Comparison of ENCODE assay signal across 36 mouse cellular contexts in genomic region chr16:89914946-89915345, GRCm38 (mm10).
"Had no signal": no experiment of that assay in that cellular context is flagged by ENCODE, and none has a peak within 500 bp of the region (broad histone marks: within the 10 kb centered on the region; RNA-seq: fewer than 3 reads in every experiment).

No protein-coding gene starts in this region.

- H3K4me2 ChIP-seq: heart, embryonic 11.5 days; heart, embryonic 12.5 days; heart, embryonic 13.5 days; heart, embryonic 15.5 days; hindbrain, embryonic 12.5 days; hindbrain, embryonic 13.5 days; hindbrain, embryonic 14.5 days; hindbrain, embryonic 15.5 days; intestine, embryonic 15.5 days; kidney, embryonic 15.5 days had no signal

- ATAC-seq: hindbrain, embryonic 16.5 days; hindbrain, postnatal 0 days; inflammation-experienced regulatory T-cells, adult 6 months; intestine, embryonic 15.5 days; intestine, embryonic 16.5 days; intestine, postnatal 0 days had no signal

- H3K27me3 ChIP-seq: heart, embryonic 12.5 days; heart, embryonic 13.5 days; heart, embryonic 15.5 days; hindbrain, embryonic 12.5 days; hindbrain, embryonic 13.5 days; hindbrain, embryonic 15.5 days; intestine, embryonic 15.5 days; kidney, embryonic 15.5 days had no signal

- DNase-seq: heart, adult 18-20 months; heart, adult 2 months; heart, postnatal 10 days; heart, postnatal 14 days; heart, postnatal 36 days; heart, postnatal 4 days; kidney, adult 11 months; kidney, adult 18-20 months; kidney, adult 2 months; kidney, adult 8-10 months; kidney, adult 9 months; kidney, postnatal 10 days; kidney, postnatal 14 days; kidney, postnatal 25 days; kidney, postnatal 36 days; kidney, postnatal 4 days; layer of hippocampus, adult 9-11 months; layer of hippocampus, postnatal 36 days had no signal

- H3K4me1 ChIP-seq: intestine, embryonic 15.5 days had no signal

- H3K36me3 ChIP-seq: heart, embryonic 10.5 days; heart, embryonic 12.5 days; heart, embryonic 13.5 days; heart, embryonic 15.5 days; hindbrain, embryonic 10.5 days; hindbrain, embryonic 12.5 days; hindbrain, embryonic 13.5 days; hindbrain, embryonic 15.5 days; intestine, embryonic 15.5 days; kidney, embryonic 15.5 days had no signal

- H3K4me3 ChIP-seq: heart, adult 2 months; heart, embryonic 10.5 days; heart, embryonic 12.5 days; heart, embryonic 13.5 days; heart, embryonic 15.5 days; hindbrain, embryonic 10.5 days; hindbrain, embryonic 12.5 days; hindbrain, embryonic 13.5 days; hindbrain, embryonic 15.5 days; intestine, embryonic 15.5 days; kidney, embryonic 15.5 days had no signal

- H3K9ac ChIP-seq: heart, embryonic 12.5 days; heart, embryonic 13.5 days; heart, embryonic 15.5 days; hindbrain, embryonic 12.5 days; hindbrain, embryonic 13.5 days; hindbrain, embryonic 14.5 days; hindbrain, embryonic 15.5 days; intestine, embryonic 15.5 days; kidney, embryonic 15.5 days had no signal

- H3K27ac ChIP-seq: heart, adult 2 months; heart, embryonic 10.5 days; heart, embryonic 13.5 days; heart, embryonic 15.5 days; hindbrain, embryonic 10.5 days; hindbrain, embryonic 12.5 days; hindbrain, embryonic 13.5 days; hindbrain, embryonic 14.5 days; hindbrain, embryonic 15.5 days; hindbrain, postnatal 0 days; intestine, embryonic 15.5 days; kidney, embryonic 15.5 days; kidney, postnatal 0 days had no signal

- H3K9me3 ChIP-seq: heart, embryonic 10.5 days; heart, embryonic 12.5 days; heart, embryonic 13.5 days; heart, embryonic 15.5 days; hindbrain, embryonic 10.5 days; hindbrain, embryonic 12.5 days; hindbrain, embryonic 13.5 days; hindbrain, embryonic 15.5 days; intestine, embryonic 15.5 days; kidney, embryonic 15.5 days had no signal
